Comparison of ENCODE assay signal across 16 mouse cellular contexts in the genomic region with DNA sequence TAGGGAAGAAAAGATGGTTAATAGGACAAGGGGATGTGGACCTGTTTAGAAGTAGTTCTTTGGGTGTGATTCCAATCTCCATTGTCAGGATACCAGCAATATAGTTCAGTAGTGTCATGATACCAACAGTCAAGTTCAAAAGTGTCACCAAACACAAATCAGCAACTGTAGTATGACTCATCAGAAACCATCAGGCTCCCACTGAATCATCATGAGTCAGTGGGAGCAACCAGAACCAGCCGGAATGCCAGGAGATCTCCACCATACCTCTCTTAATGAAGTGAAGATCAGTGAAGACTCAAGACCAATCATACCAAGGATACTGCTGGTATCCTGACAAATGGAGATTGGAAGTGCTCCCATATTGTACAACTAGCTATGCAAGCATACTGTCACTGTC.
A peak's percentile ranks its signal among the peaks of the same experiment; 100 is the strongest.
DNase-seq lines count a peak whose midpoint lies in the region; ATAC-seq lines count a peak whose summit lies in the region.
"Had no signal": no experiment of that assay in that cellular context is flagged by ENCODE, and none has a peak within 500 bp of the region (broad histone marks: within the 10 kb centered on the region; RNA-seq: fewer than 3 reads in every experiment).

No protein-coding gene starts in this region.

- no peak for ATAC-seq in monocyte, adult 5-6 weeks (replicated peaks; ENCODE audit: insufficient number of reproducible peaks, low FRiP score, low TSS enrichment, poor library complexity, severe bottlenecking)
- ATAC-seq: forebrain, embryonic 13.5 days; forebrain, postnatal 0 days; intestine, embryonic 16.5 days had no signal

- DNase-seq in adrenal gland, adult 2 months = peak; percentile 31
- no peak for DNase-seq in adrenal gland, adult 18-20 months (ENCODE audit: low spot score in 2 of 2)
- DNase-seq in 3T3-L1 (ENCODE audit: low read depth, low spot score) = peak; percentile 79
- DNase-seq in NIH3T3 (ENCODE audit: low read depth) = peak; percentile 49
- no peak for DNase-seq in testis, postnatal 14 days (ENCODE audit: low spot score)
- DNase-seq in gastrocnemius, postnatal 36 days = no peak
- DNase-seq: B cell, adult 2 months; cerebellum, adult 11 months; cerebellum, adult 9-10 months; cerebellum, postnatal 25 days; forebrain, postnatal 0 days; gastrocnemius, postnatal 14 days; kidney, adult 2 months had no signal

- intact Hi-C loops in gastrocnemius, postnatal 36 days (cut with DNase I) = no loop called here

Comparison
In these comparisons a context has a peak if more than half of its experiments do, and no peak if none do; other contexts are left out.
1. DNase-seq: peak in adrenal gland, adult 2 months (single experiment), 3T3-L1 (single experiment) and NIH3T3 (single experiment); none in adrenal gland, adult 18-20 months (0 of 2), testis, postnatal 14 days (single experiment) and gastrocnemius, postnatal 36 days (0 of 2).